In the genomic region with DNA sequence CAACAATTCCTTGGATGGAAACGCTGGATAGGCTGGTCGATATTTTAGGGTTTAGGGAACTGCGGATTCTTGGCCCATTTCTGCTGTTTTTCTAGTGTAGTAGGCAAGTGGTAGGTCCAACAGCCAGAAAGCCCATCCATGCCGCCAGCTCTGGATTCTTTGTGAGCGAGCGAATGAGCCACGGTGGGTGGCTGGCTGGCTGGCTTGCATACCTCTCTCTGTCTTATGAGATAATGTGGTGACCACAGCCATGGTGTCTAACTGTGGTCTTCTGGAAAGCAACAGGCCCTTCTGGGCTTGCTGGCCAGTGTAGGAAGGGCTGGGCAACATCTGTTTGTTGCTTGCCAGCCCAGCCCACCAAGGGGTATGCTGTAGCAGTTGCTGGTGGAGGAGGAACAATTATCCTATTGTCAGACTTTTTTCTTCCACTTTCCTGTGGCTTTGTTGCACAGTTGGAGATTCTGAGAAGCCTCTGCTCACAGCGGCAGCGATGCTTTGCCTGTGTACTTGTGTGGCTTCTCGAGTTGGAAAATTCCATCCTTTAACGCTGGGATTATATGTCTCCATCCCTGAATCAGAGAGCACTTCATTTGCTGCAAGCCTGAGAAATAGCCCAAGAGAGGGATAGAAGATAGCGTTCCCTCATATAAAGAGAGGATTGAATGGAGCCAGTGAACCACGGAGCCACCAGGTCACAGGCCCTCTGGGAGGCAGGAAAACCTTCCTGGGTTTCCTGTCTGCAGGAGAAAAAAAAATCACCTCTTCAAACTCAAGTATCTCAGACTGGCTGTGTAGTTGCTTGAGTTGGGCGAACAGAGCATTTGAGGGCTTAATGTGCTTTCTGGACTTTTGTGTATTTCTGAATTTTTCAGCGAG, we compare ENCODE assay signal across 10 mouse cellular contexts.
DNase-seq lines count a peak whose midpoint lies in the region; ATAC-seq and TF ChIP-seq lines count a peak whose summit lies in the region.
"Had no signal": no experiment of that assay in that cellular context is flagged by ENCODE, and none has a peak within 500 bp of the region (broad histone marks: within the 10 kb centered on the region; RNA-seq: fewer than 3 reads in every experiment).

No protein-coding gene starts in this region.

- TF ChIP-seq POLR2A in limb, embryonic 14.5 days (IDR thresholded peaks at IDR 0.05; ENCODE audit: borderline replicate concordance, extremely low read depth, insufficient read depth, insufficient read length) = no peak

- no peak for DNase-seq in heart, embryonic 10.5 days (ENCODE audit: low spot score)
- DNase-seq in heart, postnatal 10 days = no peak
- peak; percentile 90 for DNase-seq in Muller cell, postnatal 12 days (ENCODE audit: inconsistent ontology term)
- DNase-seq in embryonic facial prominence, embryonic 14.5 days (ENCODE audit: low spot score) = peak; percentile 51
- DNase-seq in limb, embryonic 14.5 days (ENCODE audit: low spot score) = no peak
- DNase-seq in ovary, postnatal 36 days (ENCODE audit: low spot score) = no peak
- no peak for DNase-seq in kidney, postnatal 10 days

- no peak overlapping the region for H3K4me3 ChIP-seq in heart, embryonic 10.5 days
- H3K4me3 ChIP-seq in embryonic facial prominence, embryonic 14.5 days (ENCODE audit: low read depth, low read length) = no peak overlapping the region
- H3K4me3 ChIP-seq in limb, embryonic 14.5 days (replicated peaks; ENCODE audit: low read length) = no peak overlapping the region
- H3K4me3 ChIP-seq: lung, embryonic 15.5 days; stomach, embryonic 15.5 days had no signal

- H3K36me3 ChIP-seq in heart, embryonic 10.5 days = no peaks in the 10 kb centered on the region
- no peaks in the 10 kb centered on the region for H3K36me3 ChIP-seq in embryonic facial prominence, embryonic 14.5 days (ENCODE audit: control insufficient read depth, insufficient read depth, low read length)
- no peaks in the 10 kb centered on the region for H3K36me3 ChIP-seq in limb, embryonic 14.5 days (ENCODE audit: control insufficient read depth, insufficient read depth, low read length)
- H3K36me3 ChIP-seq: lung, embryonic 15.5 days; stomach, embryonic 15.5 days had no signal

- H3K9ac ChIP-seq in embryonic facial prominence, embryonic 14.5 days (ENCODE audit: low read depth, low read length) = no peak overlapping the region
- no peak overlapping the region for H3K9ac ChIP-seq in limb, embryonic 14.5 days (ENCODE audit: low read depth, low read length, severe bottlenecking)
- H3K9ac ChIP-seq: lung, embryonic 15.5 days; stomach, embryonic 15.5 days had no signal

- H3K27ac ChIP-seq in heart, embryonic 10.5 days = 0 out of 2 replicates have a peak overlapping the region, but pooled peaks have one; percentile 13
- peak overlapping the region; percentile 65 for H3K27ac ChIP-seq in embryonic facial prominence, embryonic 14.5 days (replicated peaks; ENCODE audit: low read depth, low read length)
- peak overlapping the region; percentile 73 for H3K27ac ChIP-seq in limb, embryonic 14.5 days (replicated peaks; ENCODE audit: low read depth, low read length)
- H3K27ac ChIP-seq: lung, embryonic 15.5 days; stomach, embryonic 15.5 days had no signal

- H3K4me2 ChIP-seq in embryonic facial prominence, embryonic 14.5 days (ENCODE audit: low read depth, low read length) = 0 out of 2 replicates have a peak overlapping the region, but pooled peaks have one; percentile 11
- H3K4me2 ChIP-seq in limb, embryonic 14.5 days (replicated peaks; ENCODE audit: low read depth, low read length, severe bottlenecking) = no peak overlapping the region
- H3K4me2 ChIP-seq: lung, embryonic 15.5 days; stomach, embryonic 15.5 days had no signal

- no peaks in the 10 kb centered on the region for H3K9me3 ChIP-seq in heart, embryonic 10.5 days
- 0 out of 2 replicates have a peak, but pooled peaks cover 2% of the 10 kb centered on the region for H3K9me3 ChIP-seq in embryonic facial prominence, embryonic 14.5 days (ENCODE audit: control insufficient read depth, low read length)
- no peaks in the 10 kb centered on the region for H3K9me3 ChIP-seq in limb, embryonic 14.5 days (ENCODE audit: control insufficient read depth, low read length)
- H3K9me3 ChIP-seq: lung, embryonic 15.5 days; stomach, embryonic 15.5 days had no signal

- no peaks in the 10 kb centered on the region for H3K27me3 ChIP-seq in heart, embryonic 10.5 days (ENCODE audit: insufficient read depth, poor library complexity, severe bottlenecking)
- H3K27me3 ChIP-seq in embryonic facial prominence, embryonic 14.5 days (replicated peaks; ENCODE audit: control insufficient read depth, insufficient read depth, low read length) = no peaks in the 10 kb centered on the region
- no peaks in the 10 kb centered on the region for H3K27me3 ChIP-seq in limb, embryonic 14.5 days (ENCODE audit: control insufficient read depth, insufficient read depth, low read length)
- H3K27me3 ChIP-seq: lung, embryonic 15.5 days; stomach, embryonic 15.5 days had no signal

- 63% methylated on average over 15 of the region's 15 CpGs for WGBS in heart, embryonic 10.5 days
- 40% methylated on average over 15 of the region's 15 CpGs for WGBS in embryonic facial prominence, embryonic 14.5 days
- WGBS in limb, embryonic 14.5 days = 62% methylated on average over 15 of the region's 15 CpGs

- peaks cover 13% of the 10 kb centered on the region for H3K4me1 ChIP-seq in heart, embryonic 10.5 days
- peaks cover 13% of the 10 kb centered on the region for H3K4me1 ChIP-seq in embryonic facial prominence, embryonic 14.5 days (ENCODE audit: control insufficient read depth, insufficient read depth, low read length)
- peaks cover 12% of the 10 kb centered on the region for H3K4me1 ChIP-seq in limb, embryonic 14.5 days (ENCODE audit: control insufficient read depth, insufficient read depth, low read length)
- H3K4me1 ChIP-seq: lung, embryonic 15.5 days; stomach, embryonic 15.5 days had no signal

- ATAC-seq in embryonic facial prominence, embryonic 14.5 days (ENCODE audit: low read depth) = peak; percentile 60
- ATAC-seq in limb, embryonic 14.5 days (ENCODE audit: low FRiP score, low read depth) = peak; percentile 34
- no peak for ATAC-seq in erythroblast, adult 5-6 weeks (replicated peaks; ENCODE audit: low FRiP score, poor library complexity, severe bottlenecking)

- intact Hi-C loops in heart, postnatal 10 days (cut with DNase I) = no loop called here

Comparison
In these comparisons a context has a peak if more than half of its experiments do, and no peak if none do; other contexts are left out.
1. DNase-seq: peak in Muller cell, postnatal 12 days (single experiment) and embryonic facial prominence, embryonic 14.5 days (single experiment); none in heart, embryonic 10.5 days (single experiment), heart, postnatal 10 days (0 of 2), limb, embryonic 14.5 days (single experiment), ovary, postnatal 36 days (single experiment) and kidney, postnatal 10 days (single experiment).
2. H3K27ac ChIP-seq: peak in every context shown above with its lines; median percentile 73 in limb, embryonic 14.5 days; 65 in embryonic facial prominence, embryonic 14.5 days; 13 in heart, embryonic 10.5 days.